Mouse (Mus musculus) stomach, embryonic 15.5 days (tissue): Measurements from ENCODE around the gene Borcs5. TPM values are rescaled to one million over a fixed set of nuclear protein-coding genes. Genes with fewer than 3 reads are reported as not detected.

Experiments
- ATAC-seq: fragments of 200-750 bp; cut with Nextera tagmentation; 2 replicates; pipeline ENCODE4 v1.8.0; 2017; ENCODE audit warnings: low read depth, moderate number of reproducible peaks, moderate TSS enrichment; ENCODE audit not compliant: insufficient read depth, low FRiP score
- H3K27ac ChIP-seq: fragments of 300-500 bp; sonication (generic); 2 replicates; pipeline ENCODE4 v1.5.1; 2015; ENCODE audit warnings: mild to moderate bottlenecking, inconsistent platforms
- H3K27me3 ChIP-seq: fragments of 300-500 bp; sonication (generic); replicated peaks from 2 replicates; pipeline ENCODE4 v1.6.1; 2015; ENCODE audit warnings: inconsistent platforms
- H3K36me3 ChIP-seq: fragments of 300-500 bp; sonication (generic); 2 replicates; pipeline ENCODE4 v1.6.1; 2015; ENCODE audit warnings: inconsistent platforms
- H3K4me1 ChIP-seq: fragments of 300-500 bp; sonication (generic); 2 replicates; pipeline ENCODE4 v1.6.1; 2015; ENCODE audit warnings: inconsistent platforms
- H3K4me2 ChIP-seq: fragments of 300-500 bp; sonication (generic); 2 replicates; pipeline ENCODE4 v1.6.1; 2015; ENCODE audit warnings: mild to moderate bottlenecking, inconsistent platforms
- H3K4me3 ChIP-seq: fragments of 300-500 bp; sonication (generic); replicated peaks from 2 replicates; pipeline ENCODE4 v1.5.1; 2015; ENCODE audit warnings: inconsistent platforms
- H3K9ac ChIP-seq: fragments of 300-500 bp; sonication (generic); 2 replicates; pipeline ENCODE4 v1.6.1; 2015; ENCODE audit warnings: inconsistent platforms
- H3K9me3 ChIP-seq: fragments of 300-500 bp; sonication (generic); 2 replicates; pipeline ENCODE4 v1.6.1; 2016; ENCODE audit warnings: inconsistent platforms
- WGBS: fragments of 180-500 bp; shearing (Covaris S2); methylation state at CpG from one replicate; pipeline ENCODE4 v1.1.7; 2015; 5-methylcytosine and 5-hydroxymethylcytosine counted together
- polyA plus RNA-seq: library from polyadenylated mRNA; unstranded; fragments of >200 nt; fragmentation: Nextera tagmentation; extraction: Ambion mirVana; gene quantifications from 2 replicates; pipeline ENCODE4 v1.2.1, GENCODE M21; 2015

The Borcs5 gene
- polyA plus RNA-seq, 1 experiment from 2014 or later = 18.6 TPM

DNA sequence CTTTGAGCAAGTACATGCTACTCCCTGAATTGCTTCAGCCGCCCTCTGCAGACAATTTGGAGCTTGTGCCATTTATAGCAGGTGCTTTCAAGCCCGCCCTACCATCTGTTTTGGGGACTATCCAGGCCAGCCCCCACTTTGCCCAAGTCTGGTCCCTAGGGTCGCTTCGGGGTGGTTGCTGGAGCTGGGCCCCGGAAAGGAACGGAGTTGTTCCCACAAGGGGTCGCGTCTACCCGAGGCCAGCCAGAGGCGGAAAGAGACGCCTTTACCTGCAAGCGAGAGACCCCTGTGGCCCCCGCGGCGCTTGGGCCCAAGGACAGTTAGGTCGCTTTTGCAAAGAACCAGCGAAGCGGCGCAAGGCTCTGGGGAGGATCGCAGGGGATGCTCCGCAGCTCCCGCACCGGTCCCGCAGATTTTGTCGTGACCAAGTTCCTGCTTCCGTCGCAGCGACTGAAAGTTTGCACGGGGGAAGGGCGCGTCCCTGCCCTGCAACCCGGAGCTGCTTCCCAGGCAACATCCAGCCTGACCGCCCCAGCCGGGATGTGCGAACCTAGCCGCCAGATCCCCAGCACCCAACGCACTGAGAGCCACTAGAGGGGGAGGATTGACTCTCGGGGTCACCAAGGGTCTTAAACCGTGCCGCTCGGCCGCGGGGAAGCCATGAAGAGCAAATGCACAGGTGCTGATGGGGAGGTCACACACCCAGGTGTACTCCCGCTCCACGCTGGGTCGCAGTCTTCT lies 7.2 kb upstream of the Borcs5 start, which contains the start of gene Mansc1:
Mansc1 (minus strand) TSS at position 542 of the 741 bp plus-strand sequence.
- 3% methylated on average over 46 of the region's 46 CpGs for WGBS
- Histone ChIP-seq H3K27me3 (no peaks in the 10 kb centered on the region), H3K9me3 (no peaks in the 10 kb centered on the region), H3K36me3 (no peaks in the 10 kb centered on the region), H3K4me1 (peaks cover 8% of the 10 kb centered on the region; the same call in 1 of the 2 replicates), H3K27ac (peak within 1 kb of the TSS; percentile 61), H3K4me2 (peak within 1 kb of the TSS; percentile 91), H3K9ac (peak within 1 kb of the TSS; percentile 53), H3K4me3 (peak within 1 kb of the TSS; percentile 56)
- peak; percentile 74 for ATAC-seq

DNA sequence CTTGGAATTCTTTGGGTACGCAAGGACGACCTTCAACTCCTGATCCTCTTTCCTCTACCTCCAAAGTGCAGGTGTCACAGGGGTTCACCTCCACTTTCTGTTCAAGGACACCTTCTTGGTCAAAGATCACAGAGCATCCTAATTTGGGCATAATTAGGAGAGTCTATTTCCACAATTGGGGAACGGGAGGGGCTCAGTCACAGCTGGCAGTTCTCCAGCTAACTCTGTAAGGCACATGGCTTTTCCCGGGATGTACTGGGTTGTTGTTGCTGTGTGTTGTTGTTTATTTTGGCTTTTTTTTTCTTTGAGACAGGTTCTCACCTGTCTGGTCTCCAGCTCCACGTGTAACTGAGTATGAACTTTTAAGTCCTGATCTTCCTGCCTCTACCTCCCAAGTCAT lies 6.6 kb upstream of the Borcs5 start:
- 38% methylated on average over 5 of the region's 5 CpGs for WGBS
- Histone ChIP-seq H3K9ac (no peak overlapping the region), H3K27ac (peak overlapping the region; percentile 61; the same call in 1 of the 2 replicates), H3K4me2 (peak overlapping the region; percentile 91), H3K36me3 (no peaks in the 10 kb centered on the region), H3K4me3 (peak overlapping the region; percentile 56), H3K9me3 (no peaks in the 10 kb centered on the region), H3K27me3 (no peaks in the 10 kb centered on the region), H3K4me1 (peaks cover 8% of the 10 kb centered on the region; the same call in 1 of the 2 replicates)
- ATAC-seq = no peak

GRCm38 (mm10) chr6:134633553-134633952 lies 5.8 kb upstream of the Borcs5 start:
- no peak overlapping the region for H3K4me2 ChIP-seq
- no peak for ATAC-seq
- no peak overlapping the region for H3K9ac ChIP-seq
- H3K36me3 ChIP-seq = no peaks in the 10 kb centered on the region
- H3K27ac ChIP-seq = no peak overlapping the region
- no peak overlapping the region for H3K4me3 ChIP-seq
- H3K27me3 ChIP-seq = no peaks in the 10 kb centered on the region
- H3K4me1 ChIP-seq = peaks cover 8% of the 10 kb centered on the region; the same call in 1 of the 2 replicates
- 79% methylated on average over 8 of the region's 8 CpGs for WGBS
- no peaks in the 10 kb centered on the region for H3K9me3 ChIP-seq

- ATAC-seq = no peak
- Histone ChIP-seq H3K4me3 (no peak overlapping the region), H3K4me1 (peaks cover 8% of the 10 kb centered on the region; the same call in 1 of the 2 replicates), H3K9ac (no peak overlapping the region), H3K9me3 (no peaks in the 10 kb centered on the region), H3K4me2 (no peak overlapping the region), H3K27ac (no peak overlapping the region), H3K36me3 (no peaks in the 10 kb centered on the region), H3K27me3 (no peaks in the 10 kb centered on the region)
- 66% methylated on average over 4 of the region's 4 CpGs for WGBS
Measured at GRCm38 (mm10) chr6:134636476-134636875, 2.8 kb upstream of the Borcs5 start.

DNA sequence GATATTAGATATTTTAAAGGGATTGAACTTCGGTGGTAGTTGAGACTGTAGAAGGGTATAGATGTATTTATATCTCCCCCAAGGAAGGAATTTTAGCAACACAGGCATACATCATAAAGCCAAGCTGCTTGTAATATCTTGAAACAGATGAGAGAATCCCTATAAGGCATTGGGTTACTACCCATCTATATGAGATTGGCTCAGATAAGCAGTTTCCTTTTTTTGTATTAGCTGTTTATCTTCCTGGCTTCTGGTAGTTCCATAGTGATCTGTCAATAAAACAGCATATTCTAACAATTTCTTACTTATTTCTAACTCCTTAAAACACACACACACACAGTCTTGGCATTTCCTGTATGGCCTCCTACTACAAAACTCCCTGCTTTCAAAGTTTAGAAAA lies 590 bp downstream of the Borcs5 start:
- Histone ChIP-seq H3K4me1 (peaks cover 3% of the 10 kb centered on the region; the same call in 1 of the 2 replicates), H3K36me3 (no peaks in the 10 kb centered on the region), H3K9me3 (no peaks in the 10 kb centered on the region), H3K9ac (no peak overlapping the region), H3K4me2 (no peak overlapping the region), H3K4me3 (no peak overlapping the region), H3K27me3 (no peaks in the 10 kb centered on the region), H3K27ac (no peak overlapping the region)
- 94% methylated on average over 1 of the region's 1 CpGs for WGBS
- ATAC-seq = no peak

DNA sequence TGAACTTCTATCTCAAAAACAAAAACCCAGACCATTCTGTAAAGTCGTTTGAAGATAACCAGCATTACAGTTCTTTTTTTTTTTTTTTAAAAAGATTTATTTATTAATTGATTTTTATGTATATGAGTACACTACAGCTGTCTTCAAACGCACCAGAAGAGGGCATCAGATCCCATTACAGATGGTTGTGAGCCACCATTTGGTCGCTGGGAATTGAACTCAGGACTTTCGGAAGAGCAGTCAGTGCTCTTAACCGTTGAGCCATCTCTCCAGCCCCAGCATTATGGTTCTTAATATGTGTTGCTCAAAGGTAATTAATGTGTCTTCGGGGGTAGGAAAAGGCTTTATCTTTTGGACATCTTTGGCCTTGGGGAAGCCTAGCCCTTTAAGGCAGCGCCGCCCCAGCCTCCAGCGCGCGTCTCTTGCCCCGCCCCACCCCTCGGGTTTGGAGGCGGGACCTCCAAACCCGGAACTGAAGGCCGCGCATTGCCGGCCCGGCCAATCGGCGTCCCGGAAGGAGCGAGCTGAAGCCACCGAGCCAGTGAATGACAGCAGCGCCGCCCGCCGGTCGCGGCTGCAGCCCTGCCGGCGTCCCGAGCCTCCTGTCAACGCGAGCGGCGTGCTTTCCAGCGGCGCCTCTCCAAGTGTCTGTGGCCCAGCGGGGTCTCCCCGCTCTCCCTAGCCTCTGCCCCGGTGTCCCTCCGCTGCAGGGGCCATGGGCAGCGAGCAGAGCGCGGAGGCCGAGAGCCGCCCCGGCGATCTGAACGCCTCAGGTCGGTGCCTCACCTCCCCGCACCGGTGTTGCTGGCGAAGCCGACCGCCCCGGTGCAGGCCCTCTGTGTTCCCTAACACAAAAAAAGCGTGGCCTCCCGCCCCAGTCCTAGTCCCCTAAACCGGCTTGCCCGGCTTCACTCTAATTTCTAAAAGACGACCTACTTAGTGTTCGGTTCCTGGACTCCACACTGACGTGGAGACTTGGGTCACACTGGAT lies 1.5 kb downstream of the Borcs5 start:
- peak overlapping the region; percentile 83 for H3K4me2 ChIP-seq
- peak overlapping the region; percentile 80 for H3K27ac ChIP-seq
- H3K9ac ChIP-seq = peak overlapping the region; percentile 73
- no peaks in the 10 kb centered on the region for H3K9me3 ChIP-seq
- peak overlapping the region; percentile 93 for H3K4me3 ChIP-seq
- ATAC-seq = peak; percentile 98
- H3K4me1 ChIP-seq = peaks cover 3% of the 10 kb centered on the region; the same call in 1 of the 2 replicates
- no peaks in the 10 kb centered on the region for H3K27me3 ChIP-seq
- H3K36me3 ChIP-seq = no peaks in the 10 kb centered on the region
- 2% methylated on average over 65 of the region's 65 CpGs for WGBS

DNA sequence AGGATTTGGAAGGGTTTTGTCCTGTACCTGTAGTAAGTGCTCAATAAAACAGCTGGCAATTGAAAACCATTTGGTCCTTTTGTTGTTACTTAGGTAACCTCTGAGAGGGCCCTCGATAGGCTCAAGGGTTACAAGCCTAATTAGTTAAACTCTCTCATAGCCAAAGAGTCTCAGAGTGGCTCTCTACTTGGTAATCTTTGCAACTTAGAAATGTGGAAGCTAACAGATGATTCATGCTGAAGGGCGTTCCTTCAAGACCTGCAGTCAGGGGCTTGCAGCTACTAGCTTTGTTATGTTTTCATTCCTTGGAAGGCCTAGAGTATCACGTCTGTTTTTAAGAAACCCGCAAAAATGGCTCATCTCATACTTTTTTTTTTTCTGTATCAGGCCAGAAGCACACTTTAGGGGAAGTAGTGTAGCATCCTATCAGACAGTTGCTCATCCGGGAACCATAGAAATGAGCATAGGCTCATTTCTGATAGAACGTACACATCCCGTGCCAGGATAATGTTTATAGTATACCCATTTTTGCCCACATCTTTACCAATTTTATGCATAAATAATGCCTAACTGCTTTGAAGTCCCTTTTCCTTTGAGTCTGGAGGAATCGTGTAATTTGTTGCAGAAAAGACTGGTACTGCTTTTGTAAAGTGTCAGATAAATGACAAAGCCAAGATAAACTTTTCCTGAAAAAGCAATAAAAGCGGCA lies 2.6 kb downstream of the Borcs5 start:
- H3K4me2 ChIP-seq = peak overlapping the region; percentile 83
- no peaks in the 10 kb centered on the region for H3K9me3 ChIP-seq
- WGBS = 62% methylated on average over 9 of the region's 9 CpGs
- H3K27me3 ChIP-seq = no peaks in the 10 kb centered on the region
- no peak overlapping the region for H3K9ac ChIP-seq
- H3K27ac ChIP-seq = peak overlapping the region; percentile 80; the same call in 1 of the 2 replicates
- peaks cover 3% of the 10 kb centered on the region; the same call in 1 of the 2 replicates for H3K4me1 ChIP-seq
- H3K4me3 ChIP-seq = peak overlapping the region; percentile 93
- H3K36me3 ChIP-seq = no peaks in the 10 kb centered on the region
- ATAC-seq = no peak

GRCm38 (mm10) chr6:134643296-134643695 lies 4.0 kb downstream of the Borcs5 start:
- Histone ChIP-seq H3K4me3 (no peak overlapping the region), H3K27ac (no peak overlapping the region), H3K4me1 (peaks cover 11% of the 10 kb centered on the region; the same call in 1 of the 2 replicates), H3K4me2 (no peak overlapping the region), H3K9ac (no peak overlapping the region), H3K36me3 (no peaks in the 10 kb centered on the region), H3K9me3 (no peaks in the 10 kb centered on the region), H3K27me3 (no peaks in the 10 kb centered on the region)
- 92% methylated on average over 5 of the region's 5 CpGs for WGBS
- no peak for ATAC-seq

GRCm38 (mm10) chr6:134646835-134647234 lies 7.5 kb downstream of the Borcs5 start:
- Histone ChIP-seq H3K27ac (no peak overlapping the region), H3K4me2 (no peak overlapping the region), H3K27me3 (no peaks in the 10 kb centered on the region), H3K4me3 (no peak overlapping the region), H3K4me1 (peaks cover 8% of the 10 kb centered on the region; the same call in 1 of the 2 replicates), H3K9me3 (no peaks in the 10 kb centered on the region), H3K36me3 (no peaks in the 10 kb centered on the region), H3K9ac (no peak overlapping the region)
- WGBS = 72% methylated on average over 6 of the region's 6 CpGs
- no peak for ATAC-seq

- H3K4me1 ChIP-seq = 0 out of 2 replicates have a peak, but pooled peaks cover 7% of the 10 kb centered on the region
- no peak overlapping the region for H3K4me3 ChIP-seq
- WGBS = 28% methylated on average over 5 of the region's 5 CpGs
- H3K4me2 ChIP-seq = no peak overlapping the region
- no peaks in the 10 kb centered on the region for H3K36me3 ChIP-seq
- H3K9me3 ChIP-seq = no peaks in the 10 kb centered on the region
- H3K9ac ChIP-seq = no peak overlapping the region
- no peak overlapping the region for H3K27ac ChIP-seq
- no peaks in the 10 kb centered on the region for H3K27me3 ChIP-seq
- no peak for ATAC-seq
Measured at GRCm38 (mm10) chr6:134647621-134648020, 8.3 kb downstream of the Borcs5 start.

GRCm38 (mm10) chr6:134648356-134648755 lies 9.0 kb downstream of the Borcs5 start:
- Histone ChIP-seq H3K4me3 (no peak overlapping the region), H3K4me1 (0 out of 2 replicates have a peak, but pooled peaks cover 7% of the 10 kb centered on the region), H3K27ac (no peak overlapping the region), H3K9me3 (no peaks in the 10 kb centered on the region), H3K36me3 (no peaks in the 10 kb centered on the region), H3K27me3 (no peaks in the 10 kb centered on the region), H3K4me2 (no peak overlapping the region), H3K9ac (no peak overlapping the region)
- WGBS = 76% methylated on average over 5 of the region's 5 CpGs
- ATAC-seq = no peak
